Mouse (Mus musculus): ENCODE results near the gene Rln3. TPM values are rescaled to one million over a fixed set of nuclear protein-coding genes. Genes with fewer than 3 reads are reported as not detected.

Rln3 gene
- polyA plus RNA-seq, 1 experiment: not detected

- no peak for DNase-seq (ENCODE audit: extremely low spot score in 1 of 2, low spot score in 1 of 2)
These were observed 20.8 kb upstream of the Rln3 start for GRCm38 (mm10) chr8:84065457-84066072.

GRCm38 (mm10) chr8:84065037-84065436, 20.2 kb upstream of the Rln3 start, which contains the start of gene Gm10643:
Gm10643 (minus strand) TSS chr8:84065137.
- DNase-seq (ENCODE audit: extremely low spot score in 1 of 2, low spot score in 1 of 2): no peak

- no peak for DNase-seq (ENCODE audit: extremely low spot score in 1 of 2, low spot score in 1 of 2)
These were observed 19.2 kb upstream of the Rln3 start for GRCm38 (mm10) chr8:84063861-84064610.

GRCm38 (mm10) chr8:84060245-84060644, 15.4 kb upstream of the Rln3 start:
- DNase-seq (ENCODE audit: extremely low spot score in 1 of 2, low spot score in 1 of 2): no peak

GRCm38 (mm10) chr8:84059226-84059625, 14.4 kb upstream of the Rln3 start:
- DNase-seq (ENCODE audit: extremely low spot score in 1 of 2, low spot score in 1 of 2): no peak

GRCm38 (mm10) chr8:84057827-84058226, 13.0 kb upstream of the Rln3 start:
- DNase-seq (ENCODE audit: extremely low spot score in 1 of 2, low spot score in 1 of 2): no peak

- no peak for DNase-seq (ENCODE audit: extremely low spot score in 1 of 2, low spot score in 1 of 2)
These were observed 8.4 kb upstream of the Rln3 start for GRCm38 (mm10) chr8:84053229-84053628.

GRCm38 (mm10) chr8:84052746-84053145, 7.9 kb upstream of the Rln3 start:
- no peak for DNase-seq (ENCODE audit: extremely low spot score in 1 of 2, low spot score in 1 of 2)

- no peak for DNase-seq (ENCODE audit: extremely low spot score in 1 of 2, low spot score in 1 of 2)
These were observed 3.4 kb upstream of the Rln3 start for GRCm38 (mm10) chr8:84048171-84048570.

- no peak for DNase-seq (ENCODE audit: extremely low spot score in 1 of 2, low spot score in 1 of 2)
These were observed 1.7 kb upstream of the Rln3 start for GRCm38 (mm10) chr8:84046505-84046904.

GRCm38 (mm10) chr8:84044103-84044502, 697 bp downstream of the Rln3 start:
- DNase-seq (ENCODE audit: extremely low spot score in 1 of 2, low spot score in 1 of 2): no peak

GRCm38 (mm10) chr8:84042948-84043342, 1.9 kb downstream of the Rln3 start:
- DNase-seq (ENCODE audit: extremely low spot score in 1 of 2, low spot score in 1 of 2): no peak

- DNase-seq (ENCODE audit: extremely low spot score in 1 of 2, low spot score in 1 of 2): no peak
These were observed 2.5 kb downstream of the Rln3 start, which contains the start of gene Il27ra for GRCm38 (mm10) chr8:84042066-84042947. Il27ra (minus strand) TSS chr8:84042589.

GRCm38 (mm10) chr8:84039050-84039449, 5.8 kb downstream of the Rln3 start:
- DNase-seq (ENCODE audit: extremely low spot score in 1 of 2, low spot score in 1 of 2): peak in 1 of 2 experiments; percentile 87

GRCm38 (mm10) chr8:84038015-84038414, 6.8 kb downstream of the Rln3 start:
- DNase-seq (ENCODE audit: extremely low spot score in 1 of 2, low spot score in 1 of 2): no peak

GRCm38 (mm10) chr8:84032777-84033176, 12.0 kb downstream of the Rln3 start:
- DNase-seq (ENCODE audit: extremely low spot score in 1 of 2, low spot score in 1 of 2): no peak

- DNase-seq (ENCODE audit: extremely low spot score in 1 of 2, low spot score in 1 of 2): no peak
These were observed 15.5 kb downstream of the Rln3 start for GRCm38 (mm10) chr8:84029272-84029671.

- DNase-seq (ENCODE audit: extremely low spot score in 1 of 2, low spot score in 1 of 2): no peak
These were observed 17.4 kb downstream of the Rln3 start for GRCm38 (mm10) chr8:84027449-84027848.

- DNase-seq (ENCODE audit: extremely low spot score in 1 of 2, low spot score in 1 of 2): no peak
These were observed 18.9 kb downstream of the Rln3 start for GRCm38 (mm10) chr8:84025863-84026262.

- DNase-seq (ENCODE audit: extremely low spot score in 1 of 2, low spot score in 1 of 2): no peak
These were observed 20.6 kb downstream of the Rln3 start for GRCm38 (mm10) chr8:84024171-84024570.

GRCm38 (mm10) chr8:84023631-84024030, 21.2 kb downstream of the Rln3 start:
- no peak for DNase-seq (ENCODE audit: extremely low spot score in 1 of 2, low spot score in 1 of 2)

All from frontal cortex, adult 2 months (tissue).